Mouse (Mus musculus) megakaryocyte, embryonic 14.5 days (primary cell): Measurements from ENCODE around the gene Rsrc1.

ENCODE experiments used
- FLI1 ChIP-seq: IDR thresholded peaks from 2 replicates; pipeline ENCODE4 v1.6.1; 2012; ENCODE audit warnings: low read length, inconsistent platforms, mixed read lengths
- GATA1 ChIP-seq: IDR thresholded peaks from 3 replicates; pipeline ENCODE4 v1.6.1; 2012; ENCODE audit warnings: mixed read lengths, low read length, inconsistent platforms, borderline replicate concordance

DNA sequence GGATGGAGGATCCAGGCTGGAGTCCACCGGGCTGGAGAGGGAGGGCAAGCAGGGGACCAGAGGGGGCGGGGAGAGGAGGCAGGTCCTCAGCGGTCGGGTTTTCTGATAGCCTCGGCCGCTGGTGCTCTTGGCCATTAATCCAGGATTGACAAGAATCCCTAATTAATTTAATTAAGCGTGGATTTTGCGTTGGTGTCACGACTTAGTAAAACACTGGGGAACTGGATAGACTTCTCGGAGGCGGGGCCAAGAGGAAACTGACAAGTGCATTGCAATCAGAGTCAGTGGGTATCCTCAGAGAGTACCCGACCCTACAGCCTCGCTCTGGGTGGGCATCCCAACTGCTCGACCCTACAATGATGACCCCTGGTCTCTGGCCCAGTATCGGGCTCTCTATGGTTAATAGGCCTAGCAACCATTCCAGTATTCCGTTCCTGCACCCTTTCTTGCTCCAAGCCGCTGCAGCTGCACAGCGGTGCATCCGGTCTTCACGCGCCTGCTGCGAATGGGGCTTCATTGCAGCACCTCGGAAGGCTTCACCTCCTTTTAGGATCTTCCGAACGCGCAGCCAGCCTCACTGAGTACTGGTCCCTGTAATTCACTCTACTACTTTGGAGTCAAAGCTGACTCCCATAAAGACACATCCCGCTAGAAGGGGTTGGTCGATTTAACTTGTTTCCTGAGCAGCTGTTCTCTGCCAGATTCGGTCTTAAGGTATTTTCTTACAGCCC, 1.2 kb downstream of the Rsrc1 start:
- TF ChIP-seq GATA1, result no peak
- no peak for TF ChIP-seq FLI1
